Mouse (Mus musculus) right cerebral cortex, postnatal 14 days (tissue): ENCODE data around the gene Sorcs1.

ENCODE experiments used
- DNase-seq: peaks from one replicate; pipeline ENCODE4 v3.0.0; 2022

Gene Sorcs1

DNA sequence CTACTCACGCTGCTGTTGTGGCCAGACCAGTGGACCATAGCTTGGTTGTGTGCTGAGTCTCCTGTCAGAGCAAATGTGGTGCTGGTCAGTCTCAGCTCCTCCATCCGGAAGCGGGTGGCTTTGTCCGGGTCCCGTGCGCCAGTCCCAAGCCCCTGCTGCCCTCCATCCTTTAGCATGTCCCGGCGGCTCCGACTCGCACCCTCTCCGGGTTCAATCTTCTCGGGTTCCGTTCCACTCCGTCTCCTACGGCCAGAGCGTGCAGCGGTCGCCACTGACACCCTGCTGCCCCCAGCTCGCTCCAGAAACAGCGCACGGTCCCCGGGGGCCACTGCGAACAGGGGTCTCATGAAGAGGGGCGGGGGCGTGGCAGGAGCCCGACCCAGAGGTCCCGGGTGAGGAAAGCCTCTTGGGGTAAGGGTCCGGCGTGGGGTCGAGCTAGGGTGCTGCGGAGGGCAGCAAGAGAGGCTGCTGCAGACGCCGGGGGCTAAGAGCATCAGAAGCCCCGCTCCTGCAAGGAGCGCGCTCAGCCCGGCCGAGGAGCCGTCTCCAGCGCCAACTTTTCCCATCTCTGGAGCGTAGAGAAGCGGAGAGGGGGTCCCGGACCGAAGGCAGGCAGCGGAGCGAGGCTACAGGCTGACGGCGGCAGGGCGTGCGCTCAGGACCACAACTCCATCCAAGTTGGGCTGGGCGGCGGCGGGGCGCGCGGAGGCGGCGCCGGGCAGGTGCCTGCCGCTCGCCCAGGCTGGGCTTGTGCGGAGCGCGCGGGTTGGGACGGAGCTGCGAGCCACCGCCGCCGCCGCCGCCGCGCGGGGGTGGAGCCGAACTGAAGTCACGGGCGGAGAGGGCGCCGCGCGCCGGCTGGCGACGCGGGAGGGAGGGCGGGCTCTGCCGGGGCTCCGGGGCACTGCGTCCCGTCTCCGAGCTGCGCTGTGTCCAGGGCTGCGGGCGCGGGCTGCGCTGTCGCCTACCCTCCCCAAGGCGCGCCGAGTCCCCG, at the start of gene Sorcs1:
Gene Sorcs1, minus strand, starts transcription at position 744 of the 994 bp plus-strand sequence.
- peak; percentile 65 for DNase-seq

DNA sequence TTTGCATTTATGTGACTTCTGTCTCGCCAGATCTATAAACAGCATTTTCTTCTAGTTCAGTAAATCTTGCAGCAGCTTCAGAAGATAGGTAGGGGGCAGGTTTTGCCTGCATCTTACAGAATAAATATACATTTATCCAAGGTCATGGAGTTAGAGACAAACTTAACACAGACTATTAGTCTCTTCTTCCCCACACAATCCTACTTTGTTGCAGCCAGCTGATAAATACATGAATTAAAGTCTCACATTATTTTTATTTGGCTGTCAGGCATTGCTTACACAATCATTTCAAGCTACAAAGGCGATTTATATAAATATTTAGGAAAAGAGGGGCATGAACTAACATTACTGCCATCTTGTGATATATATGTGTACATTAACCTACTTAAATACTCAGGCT, 4.8 kb upstream of the Sorcs1 start:
- DNase-seq, result no peak

GRCm38 (mm10) chr19:50678946-50679345, 500 bp upstream of the Sorcs1 start:
- DNase-seq, result no peak

DNA sequence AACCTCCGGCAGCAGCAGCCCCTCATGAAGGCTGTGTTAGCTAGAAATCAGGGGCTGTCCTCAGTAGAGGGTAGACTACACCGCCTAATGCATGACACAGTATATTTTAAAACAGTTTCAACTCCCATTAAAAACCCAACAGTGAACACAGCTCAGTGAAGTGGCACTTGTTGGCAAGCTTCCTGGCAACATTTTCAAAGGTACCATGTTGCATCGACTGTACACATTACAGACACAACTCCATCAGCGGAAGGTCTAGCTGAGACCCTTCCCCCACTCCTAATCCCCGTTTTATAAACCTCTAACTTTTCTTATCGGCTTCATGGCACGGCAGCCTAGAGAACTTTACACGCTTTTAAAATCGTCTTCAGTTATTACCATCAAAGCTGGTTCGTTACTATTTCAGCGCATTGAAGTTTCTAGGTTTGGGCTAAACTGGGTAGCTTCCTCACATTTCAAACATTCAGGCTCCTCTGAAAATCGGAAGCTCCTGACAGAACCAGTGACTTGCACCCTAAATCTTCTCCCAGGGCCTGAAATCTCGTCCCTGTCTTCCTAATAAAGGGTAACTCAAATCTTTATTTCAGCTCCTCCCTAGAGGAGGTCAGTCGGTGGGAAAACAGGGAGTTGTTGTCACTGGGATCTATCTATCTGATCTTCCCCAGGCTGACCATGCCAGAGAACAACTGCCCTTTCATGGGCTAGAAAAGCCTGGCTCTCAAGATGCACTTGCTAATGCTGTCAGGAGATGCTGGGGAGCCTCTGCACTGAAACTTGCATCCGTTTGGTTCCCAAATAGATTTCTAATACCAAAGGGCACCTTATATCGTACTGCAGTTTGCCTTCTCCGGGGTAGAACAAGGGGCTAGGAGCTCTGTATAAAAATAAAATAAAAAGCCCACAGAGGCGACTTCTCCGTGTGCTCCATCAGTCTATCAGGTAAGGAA, 1.6 kb downstream of the Sorcs1 start:
- DNase-seq, result no peak

DNA sequence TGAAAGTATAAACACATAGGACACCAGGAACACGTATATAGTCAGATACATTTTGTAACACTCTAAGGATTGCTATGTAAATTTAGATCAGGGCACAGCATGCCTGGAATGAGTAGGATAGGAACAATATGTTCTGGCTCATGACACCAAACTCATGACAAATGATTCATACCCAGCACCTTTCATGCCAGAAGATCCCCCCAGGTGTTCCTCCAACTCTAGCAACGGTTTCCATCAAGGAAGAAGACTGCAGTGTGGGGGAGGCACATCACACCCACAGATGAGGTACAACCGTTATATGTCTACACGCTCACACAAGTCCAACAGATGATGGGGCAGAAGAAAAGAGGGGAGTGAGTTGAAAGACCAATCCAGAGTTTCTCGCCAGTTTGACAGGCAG, 3.5 kb downstream of the Sorcs1 start:
- no peak for DNase-seq

- DNase-seq, result no peak
Observed at GRCm38 (mm10) chr19:50667516-50667915, 10.9 kb downstream of the Sorcs1 start.

DNA sequence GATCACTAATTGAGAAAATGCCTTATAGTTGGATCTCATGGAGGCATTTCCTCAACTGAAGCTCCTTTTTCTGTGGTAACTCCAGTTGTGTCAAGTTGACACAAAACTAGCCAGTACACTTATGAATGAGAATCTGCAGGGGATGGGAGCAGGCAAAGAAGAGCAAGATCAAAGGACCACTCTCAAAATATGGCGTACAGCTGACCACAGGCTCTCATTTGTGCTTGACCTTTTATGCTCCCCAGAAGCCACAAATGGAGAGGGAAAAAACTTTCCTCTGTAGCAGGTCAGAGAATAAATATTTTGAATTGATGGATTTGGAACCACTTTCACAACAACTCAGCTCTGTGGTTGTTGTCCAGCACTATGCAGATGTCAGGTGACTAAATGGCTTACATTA, 14.1 kb downstream of the Sorcs1 start:
- no peak for DNase-seq

GRCm38 (mm10) chr19:50659144-50659543, 19.3 kb downstream of the Sorcs1 start:
- DNase-seq, result no peak

- DNase-seq, result no peak
Observed at GRCm38 (mm10) chr19:50652750-50653149, 25.7 kb downstream of the Sorcs1 start.

- no peak for DNase-seq
Observed at GRCm38 (mm10) chr19:50643836-50644235, 34.6 kb downstream of the Sorcs1 start.

DNA sequence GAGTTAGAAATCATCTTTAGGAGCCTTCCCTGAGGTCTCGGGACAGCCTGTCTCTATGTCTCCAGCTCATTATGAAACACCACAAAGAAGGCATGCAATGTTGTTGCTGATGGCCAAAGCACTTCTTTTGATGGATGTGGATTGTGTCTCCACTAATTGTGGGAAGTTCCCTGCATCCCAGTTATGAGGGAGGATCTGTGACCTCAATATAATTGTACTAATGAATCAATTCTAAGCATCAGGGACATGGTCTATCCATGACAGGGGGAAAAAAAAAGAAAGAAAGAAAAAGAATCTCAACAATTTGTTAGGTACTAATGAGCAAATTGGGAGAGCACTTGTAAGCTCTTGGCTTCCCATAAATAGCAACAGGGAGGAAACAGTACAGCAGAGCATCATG, 36.3 kb downstream of the Sorcs1 start:
- DNase-seq, result no peak

DNA sequence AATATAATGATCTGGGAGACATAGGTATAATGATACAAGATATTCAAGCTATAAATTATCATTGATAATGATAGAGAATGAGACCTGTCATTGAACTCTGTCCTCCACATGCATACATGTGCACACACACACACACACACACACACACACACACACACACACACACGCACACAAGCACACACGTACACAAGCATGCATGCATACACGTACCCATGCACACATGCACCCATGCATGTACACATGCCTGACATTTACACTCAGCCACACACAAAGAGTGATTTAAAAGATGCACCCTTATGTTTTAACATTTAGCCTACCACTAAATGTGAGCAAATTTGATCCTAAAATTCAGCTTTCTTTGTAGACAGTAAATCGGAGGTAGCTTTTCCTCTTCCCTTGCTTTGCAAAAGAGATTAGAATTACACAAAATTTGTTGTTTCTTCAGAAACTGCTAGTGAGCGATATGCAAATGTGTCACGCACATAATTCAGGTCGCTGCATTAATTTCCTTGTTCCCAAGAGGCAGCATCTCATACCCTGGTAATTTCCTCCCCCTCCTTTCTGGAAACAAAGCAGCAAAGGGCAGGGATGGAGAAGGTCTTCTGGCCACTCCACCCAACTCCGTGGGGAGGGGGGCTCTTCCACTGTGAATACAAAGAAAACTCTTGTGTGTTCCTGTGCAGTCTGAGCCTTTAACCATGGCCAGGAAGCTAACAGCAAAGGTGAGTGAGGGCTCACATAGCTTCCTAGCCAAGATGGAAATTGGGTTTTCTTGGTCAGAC, 38.0 kb downstream of the Sorcs1 start:
- DNase-seq, result no peak

GRCm38 (mm10) chr19:50638176-50638575, 40.3 kb downstream of the Sorcs1 start:
- DNase-seq, result no peak

DNA sequence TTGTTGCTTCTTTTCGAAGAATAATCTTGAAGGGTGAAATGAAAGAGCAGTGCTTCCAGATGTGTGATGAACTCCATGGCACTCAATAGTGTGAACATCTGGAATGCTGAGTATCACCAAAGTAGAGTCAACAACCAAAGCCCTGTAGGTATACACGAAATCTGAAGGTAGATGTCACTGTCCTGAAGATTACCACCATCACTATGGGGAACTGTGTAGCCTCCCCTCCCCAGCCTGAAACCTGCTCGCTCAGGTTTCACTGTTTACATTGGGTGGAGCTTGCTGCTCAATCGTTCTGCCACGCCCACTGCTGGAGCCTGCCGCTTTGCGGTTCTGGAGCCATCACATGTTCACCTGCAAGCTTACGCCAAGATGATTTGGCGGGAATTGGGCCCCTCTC, 64.4 kb downstream of the Sorcs1 start:
- no peak for DNase-seq

- no peak for DNase-seq
Observed at GRCm38 (mm10) chr19:50611619-50612018, 66.8 kb downstream of the Sorcs1 start.

GRCm38 (mm10) chr19:50603882-50604281, 74.6 kb downstream of the Sorcs1 start:
- no peak for DNase-seq

DNA sequence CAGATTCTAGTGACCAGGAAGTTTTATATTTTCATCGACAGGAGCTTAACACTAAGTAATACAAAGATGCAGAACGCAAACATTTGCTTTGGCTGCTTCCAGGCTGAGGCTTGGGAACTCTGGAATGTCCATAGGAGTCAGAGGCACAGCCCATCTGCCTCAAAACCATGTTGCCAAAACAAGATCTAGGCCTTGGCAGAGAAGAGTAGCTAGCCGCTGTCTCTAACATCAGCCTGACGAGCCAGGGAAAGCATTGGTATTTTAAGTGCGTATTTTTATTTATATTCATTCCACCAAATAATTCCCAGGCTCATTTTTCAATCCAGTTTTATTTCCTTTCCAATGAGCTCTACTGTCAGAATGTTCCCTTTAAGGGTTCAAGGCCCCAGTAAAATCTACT, 75.1 kb downstream of the Sorcs1 start:
- DNase-seq, result no peak

DNA sequence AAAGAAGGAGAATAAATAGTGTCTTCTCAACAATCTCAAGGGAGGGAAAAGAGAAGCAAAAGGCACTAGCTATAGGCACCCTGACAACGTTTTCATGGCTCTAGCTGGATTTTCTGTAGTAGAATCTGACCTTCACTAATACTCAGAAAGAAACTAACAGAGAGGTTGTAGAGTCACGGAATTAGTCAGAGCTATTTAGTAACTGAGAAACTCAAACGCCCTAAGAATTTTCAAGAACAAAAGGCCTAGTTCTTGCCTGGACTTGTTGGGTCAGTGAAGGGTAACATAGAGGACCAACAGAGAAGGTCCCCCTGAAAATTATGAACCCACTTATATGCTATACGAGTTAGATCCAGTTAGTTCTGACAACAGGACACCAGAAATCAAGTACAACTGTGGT, 81.1 kb downstream of the Sorcs1 start:
- no peak for DNase-seq

- DNase-seq, result no peak
Observed at GRCm38 (mm10) chr19:50586182-50586581, 92.3 kb downstream of the Sorcs1 start.

DNA sequence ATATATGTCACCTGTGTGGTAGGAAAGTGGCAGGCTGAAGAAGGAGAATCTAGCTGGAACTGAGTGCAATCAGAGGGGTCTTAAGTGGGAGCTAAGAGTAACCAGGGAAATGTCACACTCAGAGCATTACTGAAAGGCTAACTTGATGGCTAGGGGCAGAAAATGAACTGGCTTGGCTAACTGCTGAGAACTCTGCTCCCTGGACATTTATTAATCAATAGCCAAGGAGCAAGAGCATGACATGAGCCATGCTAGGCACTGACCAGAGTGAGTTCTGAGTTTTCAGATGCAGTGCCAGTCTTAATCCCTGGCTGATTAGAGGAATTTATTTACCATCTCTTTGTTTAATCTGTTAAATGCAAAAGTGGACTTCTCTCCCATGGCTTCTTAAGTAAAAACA, 95.5 kb downstream of the Sorcs1 start:
- no peak for DNase-seq

DNA sequence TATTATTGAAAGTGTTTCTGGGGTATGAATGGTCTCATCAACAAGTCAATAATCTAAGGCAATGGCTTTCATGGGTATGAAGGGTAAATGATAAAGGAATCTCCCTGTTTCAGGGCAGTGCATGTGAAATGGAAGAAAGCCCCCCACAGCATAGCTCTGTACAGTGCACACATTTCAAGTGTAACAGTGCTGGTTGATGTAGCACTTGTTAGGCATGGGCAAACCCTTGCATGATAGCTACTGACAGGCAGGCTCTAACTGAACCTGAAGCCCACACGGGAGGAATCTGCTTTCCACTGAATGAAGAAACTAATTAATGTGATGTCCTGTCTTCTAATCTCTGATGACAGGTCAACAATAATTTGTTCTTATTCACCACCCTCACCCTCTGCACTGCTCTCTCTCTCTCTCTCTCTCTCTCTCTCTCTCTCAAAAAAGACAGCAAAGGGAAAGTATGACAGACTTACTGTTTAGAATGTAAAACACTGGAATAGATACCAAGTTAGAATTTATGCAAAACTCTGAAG, 108.7 kb downstream of the Sorcs1 start:
- no peak for DNase-seq

DNA sequence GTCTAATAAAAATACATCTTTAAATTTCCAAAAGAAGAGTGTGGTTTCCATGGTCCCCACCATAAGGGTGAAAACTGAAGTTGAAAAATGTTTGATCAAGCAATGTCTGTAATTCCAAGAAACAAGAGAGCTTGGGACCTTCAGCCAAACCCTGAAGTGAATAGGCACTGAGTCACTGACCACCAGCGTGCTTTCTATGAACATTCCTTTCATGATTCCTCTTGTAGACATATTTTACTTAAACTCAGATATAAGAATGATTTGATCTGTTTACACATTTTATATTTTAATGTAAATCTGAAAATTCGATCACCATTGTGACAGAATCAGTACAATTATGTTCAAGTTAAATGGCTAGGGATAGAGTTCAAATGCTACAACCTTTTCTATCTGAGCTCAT, 112.1 kb downstream of the Sorcs1 start:
- no peak for DNase-seq
